Comparison of ENCODE assay signal across 8 mouse cellular contexts in genomic region chr2:27121626-27122355, GRCm38 (mm10). TPM values are rescaled to one million over a fixed set of nuclear protein-coding genes. Genes with fewer than 3 reads are reported as not detected.
DNase-seq lines count a peak whose midpoint lies in the region; ATAC-seq lines count a peak whose summit lies in the region.
"Had no signal": no experiment of that assay in that cellular context is flagged by ENCODE, and none has a peak within 500 bp of the region (broad histone marks: within the 10 kb centered on the region; RNA-seq: fewer than 3 reads in every experiment).

No protein-coding gene starts in this region.

- H3K27me3 ChIP-seq in liver, embryonic 16.5 days (ENCODE audit: control insufficient read depth, insufficient read depth, low read depth, low read length): no peaks in the 10 kb centered on the region
- H3K27me3 ChIP-seq in liver, embryonic 11.5 days (replicated peaks; ENCODE audit: control insufficient read depth, insufficient read depth, low read length): no peaks in the 10 kb centered on the region; the same call in 1 of the 2 replicates
- no peaks in the 10 kb centered on the region for H3K27me3 ChIP-seq in splenic B cell, adult 2 months (ENCODE audit: control insufficient read depth, insufficient read depth, low read length, poor library complexity, severe bottlenecking)

- H3K4me2 ChIP-seq in liver, embryonic 16.5 days (ENCODE audit: low read depth, low read length): no peak overlapping the region
- H3K4me2 ChIP-seq in liver, embryonic 11.5 days: no peak overlapping the region
- H3K4me2 ChIP-seq: liver, embryonic 15.5 days had no signal

- no peak for DNase-seq in liver, embryonic 11.5 days (ENCODE audit: low spot score)
- DNase-seq in cerebellum, adult 9-11 months: peak; percentile 57
- DNase-seq in lung, postnatal 10 days: peak; percentile 36
- peak; percentile 88 for DNase-seq in splenic B cell, adult 2 months (ENCODE audit: low read depth, low spot score)
- no peak for DNase-seq in adrenal gland, postnatal 25 days

- H3K9me3 ChIP-seq in liver, embryonic 16.5 days (replicated peaks; ENCODE audit: control insufficient read depth, low read length): no peaks in the 10 kb centered on the region
- no peaks in the 10 kb centered on the region for H3K9me3 ChIP-seq in liver, embryonic 11.5 days (ENCODE audit: control insufficient read depth, low read length)
- H3K9me3 ChIP-seq: liver, embryonic 15.5 days had no signal

- H3K4me3 ChIP-seq in liver, embryonic 16.5 days (ENCODE audit: low read depth, low read length): no peak overlapping the region
- H3K4me3 ChIP-seq in liver, embryonic 11.5 days (ENCODE audit: low read depth, low read length): no peak overlapping the region
- H3K4me3 ChIP-seq: liver, embryonic 15.5 days had no signal

- no peaks in the 10 kb centered on the region for H3K4me1 ChIP-seq in liver, embryonic 16.5 days (ENCODE audit: control insufficient read depth, low read depth, low read length)
- no peaks in the 10 kb centered on the region; the same call in 1 of the 2 replicates for H3K4me1 ChIP-seq in liver, embryonic 11.5 days (replicated peaks; ENCODE audit: control insufficient read depth, insufficient read depth, low read length)
- H3K4me1 ChIP-seq: liver, embryonic 15.5 days had no signal

- no peak overlapping the region for H3K9ac ChIP-seq in liver, embryonic 16.5 days (ENCODE audit: low read depth, low read length)
- no peak overlapping the region for H3K9ac ChIP-seq in liver, embryonic 11.5 days (ENCODE audit: low read depth, low read length)
- H3K9ac ChIP-seq: liver, embryonic 15.5 days had no signal

- no peaks in the 10 kb centered on the region for H3K36me3 ChIP-seq in liver, embryonic 16.5 days (ENCODE audit: control insufficient read depth, insufficient read depth)
- H3K36me3 ChIP-seq in liver, embryonic 11.5 days (ENCODE audit: control insufficient read depth, insufficient read depth, low read length): no peaks in the 10 kb centered on the region
- H3K36me3 ChIP-seq in splenic B cell, adult 2 months (ENCODE audit: control insufficient read depth, insufficient read depth, low read length, poor library complexity, severe bottlenecking): no peaks in the 10 kb centered on the region
- H3K36me3 ChIP-seq: liver, embryonic 15.5 days had no signal

- 15% methylated on average over 9 of the region's 9 CpGs for WGBS in liver, embryonic 16.5 days (ENCODE audit: insufficient replicate concordance)
- 18% methylated on average over 9 of the region's 9 CpGs for WGBS in liver, embryonic 11.5 days

- peak; percentile 27; the same call in 1 of the 2 replicates for ATAC-seq in liver, embryonic 16.5 days (ENCODE audit: low read depth)
- ATAC-seq in liver, embryonic 11.5 days (replicated peaks; ENCODE audit: low FRiP score): no peak
- peak; percentile 86 for ATAC-seq in granulocyte monocyte progenitor cell, adult 5-6 weeks (replicated peaks; ENCODE audit: poor library complexity, severe bottlenecking)

- no peak overlapping the region for H3K27ac ChIP-seq in liver, embryonic 16.5 days (ENCODE audit: low read length)
- H3K27ac ChIP-seq in liver, embryonic 11.5 days (ENCODE audit: low read depth, low read length): no peak overlapping the region
- H3K27ac ChIP-seq: liver, embryonic 15.5 days had no signal

RNA-seq across cellular contexts. Expression of gene Fam163b, which starts 20.5 kb away (rescaled TPM):
- not detected in 2 replicates for polyA plus RNA-seq in liver, embryonic 16.5 days (2015; fragmentation: Nextera tagmentation; extraction: Ambion mirVana)
- 0.14 and 0.29 TPM in 2 replicates for polyA plus RNA-seq in liver, embryonic 11.5 days (2014; fragmentation: Nextera tagmentation; extraction: Ambion mirVana)
- total RNA-seq in granulocyte monocyte progenitor cell, adult 5-6 weeks (2014; fragmentation: Nextera tagmentation): not detected in 2 replicates
- total RNA-seq in granulocyte monocyte progenitor cell, adult 5-6 weeks (2017): not detected in 2 replicates
- total RNA-seq in adrenal gland, postnatal 25 days (2021): 1.6 and 2.3 TPM in 2 replicates
- polyA plus RNA-seq: liver, embryonic 15.5 days had no signal

RNA-seq across cellular contexts. Expression of gene Adamtsl2, which starts 42.6 kb away (rescaled TPM):
- polyA plus RNA-seq in liver, embryonic 16.5 days (2015; fragmentation: Nextera tagmentation; extraction: Ambion mirVana): 0.40 and 0.76 TPM in 2 replicates
- polyA plus RNA-seq in liver, embryonic 11.5 days (2014; fragmentation: Nextera tagmentation; extraction: Ambion mirVana): 1.8 and 3.5 TPM in 2 replicates
- not detected in 2 replicates for total RNA-seq in granulocyte monocyte progenitor cell, adult 5-6 weeks (2014; fragmentation: Nextera tagmentation)
- total RNA-seq in granulocyte monocyte progenitor cell, adult 5-6 weeks (2017): not detected in 2 replicates
- 17.4 and 17.9 TPM in 2 replicates for total RNA-seq in adrenal gland, postnatal 25 days (2021)

RNA-seq across cellular contexts. Expression of gene Dbh, which starts 43.2 kb away (rescaled TPM):
- 0.07 and 0.15 TPM in 2 replicates for polyA plus RNA-seq in liver, embryonic 16.5 days (2015; fragmentation: Nextera tagmentation; extraction: Ambion mirVana)
- polyA plus RNA-seq in liver, embryonic 11.5 days (2014; fragmentation: Nextera tagmentation; extraction: Ambion mirVana): 0.49 and 0.96 TPM in 2 replicates
- total RNA-seq in granulocyte monocyte progenitor cell, adult 5-6 weeks (2014; fragmentation: Nextera tagmentation): not detected in 2 replicates
- total RNA-seq in granulocyte monocyte progenitor cell, adult 5-6 weeks (2017): not detected in 2 replicates
- total RNA-seq in adrenal gland, postnatal 25 days (2021): 324 and 373 TPM in 2 replicates

RNA-seq across cellular contexts. Expression of gene Mymk, which starts 49.8 kb away (rescaled TPM):
- 0.90 and 2.8 TPM in 2 replicates for polyA plus RNA-seq in liver, embryonic 16.5 days (2015; fragmentation: Nextera tagmentation; extraction: Ambion mirVana)
- 0.12 and 0.13 TPM in 2 replicates for polyA plus RNA-seq in liver, embryonic 11.5 days (2014; fragmentation: Nextera tagmentation; extraction: Ambion mirVana)
- total RNA-seq in granulocyte monocyte progenitor cell, adult 5-6 weeks (2014; fragmentation: Nextera tagmentation): not detected in 2 replicates
- total RNA-seq in granulocyte monocyte progenitor cell, adult 5-6 weeks (2017): not detected in 2 replicates
- not detected in 2 replicates for total RNA-seq in adrenal gland, postnatal 25 days (2021)

Comparison
In these comparisons a context has a peak if more than half of its experiments do, and no peak if none do; other contexts are left out.
1. DNase-seq: peak in cerebellum, adult 9-11 months (single experiment), lung, postnatal 10 days (single experiment) and splenic B cell, adult 2 months (single experiment); none in liver, embryonic 11.5 days (single experiment) and adrenal gland, postnatal 25 days (single experiment).
2. RNA of gene Adamtsl2, which starts 42.6 kb away (total RNA-seq): 17.4 to 17.9 TPM in adrenal gland, postnatal 25 days; not detected in granulocyte monocyte progenitor cell, adult 5-6 weeks; every median in the first group is over 10 times any median in the second.
3. RNA of gene Dbh, which starts 43.2 kb away (total RNA-seq): 324 to 373 TPM in adrenal gland, postnatal 25 days; not detected in granulocyte monocyte progenitor cell, adult 5-6 weeks; every median in the first group is over 100 times any median in the second.